Mouse (Mus musculus): ENCODE measurements at regions not wholly inside any gene's neighbourhood (a gene's known extent, or its start where the extent isn't known, plus 50 kb on each side); places are given as distances from the start of the nearest gene placed in this dataset.
"Not testable (repeated sequence)": the region's sequence is repeated elsewhere in the genome, so short reads cannot be mapped to it uniquely, and the experiment has no call there.

GRCm38 (mm10) chr15:5817901-5818576 lies 481.5 kb upstream of the Dab2 start:
- 0 out of 2 replicates have a peak, but pooled peaks cover 2% of the 10 kb centered on the region for H3K4me1 ChIP-seq

DNA sequence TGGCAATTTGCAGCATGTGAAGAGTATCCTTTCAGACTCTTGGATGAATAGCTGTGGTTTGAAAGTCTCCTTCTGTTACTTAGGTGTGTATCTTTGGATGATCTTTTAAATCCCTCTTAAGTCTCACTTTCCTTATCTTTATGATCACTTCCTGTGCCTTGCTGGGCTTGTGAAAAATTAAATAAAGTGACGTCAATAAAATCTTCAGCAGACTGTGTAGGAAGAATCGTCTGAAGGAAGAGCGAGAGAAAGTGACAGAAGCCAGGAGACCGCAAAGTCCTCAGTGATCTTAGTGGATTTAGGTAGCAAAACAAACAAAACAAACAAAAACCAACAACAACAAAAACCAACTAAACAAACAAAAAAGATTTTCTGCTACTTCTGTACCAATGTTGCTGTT lies 459.6 kb upstream of the Dab2 start:
- WGBS, result 76% methylated on average over 4 of the region's 4 CpGs
- Histone ChIP-seq H3K4me1 (no peaks in the 10 kb centered on the region), H3K36me3 (no peaks in the 10 kb centered on the region), H3K4me2 (replicated peaks) (no peak overlapping the region), H3K9me3 (no peaks in the 10 kb centered on the region), H3K27me3 (no peaks in the 10 kb centered on the region), H3K27ac (no peak overlapping the region), H3K4me3 (no peak overlapping the region), H3K9ac (no peak overlapping the region)
- no peak for ATAC-seq (ENCODE audit: insufficient number of reproducible peaks, insufficient read depth, low FRiP score, low TSS enrichment)

More at GRCm38 (mm10) chr15:5817901-5818576, 481.5 kb upstream of the Dab2 start:
- Histone ChIP-seq H3K9ac (no peak overlapping the region), H3K27me3 (no peaks in the 10 kb centered on the region), H3K4me2 (replicated peaks) (no peak overlapping the region), H3K27ac (no peak overlapping the region), H3K9me3 (no peaks in the 10 kb centered on the region), H3K4me3 (no peak overlapping the region), H3K36me3 (no peaks in the 10 kb centered on the region)
- no peak for ATAC-seq (ENCODE audit: insufficient number of reproducible peaks, insufficient read depth, low FRiP score, low TSS enrichment)
- WGBS, result 45% methylated on average over 7 of the region's 7 CpGs

GRCm38 (mm10) chr15:5841369-5842149 lies 458.0 kb upstream of the Dab2 start:
- not testable (repeated sequence) for H3K9me3 ChIP-seq; H3K27me3 ChIP-seq; H3K27ac ChIP-seq; H3K36me3 ChIP-seq; H3K9ac ChIP-seq; H3K4me3 ChIP-seq; H3K4me2 ChIP-seq (replicated peaks); ATAC-seq (ENCODE audit: insufficient number of reproducible peaks, insufficient read depth, low FRiP score, low TSS enrichment); H3K4me1 ChIP-seq
- WGBS, result 93% methylated on average over 15 of the region's 15 CpGs

DNA sequence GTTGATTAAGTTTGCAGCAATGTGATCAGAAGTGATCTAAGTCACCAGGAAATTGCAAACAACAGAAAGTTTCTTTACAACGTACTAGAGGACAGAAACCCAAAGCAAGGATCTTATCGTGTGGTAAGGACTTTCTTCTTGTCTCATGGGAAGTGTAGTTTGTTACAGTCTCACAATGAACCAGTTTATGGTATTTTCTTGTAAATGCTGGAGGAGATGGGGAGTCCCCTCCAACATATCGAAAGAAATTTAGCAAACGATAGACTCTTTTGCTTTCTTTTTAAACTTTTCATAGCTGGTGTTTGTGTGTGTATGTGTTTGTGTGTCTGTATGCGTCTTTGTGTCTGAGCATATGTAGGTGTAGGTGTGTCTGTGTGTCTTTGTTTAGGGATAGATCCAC lies 453.0 kb upstream of the Dab2 start:
- Histone ChIP-seq H3K9me3 (no peaks in the 10 kb centered on the region), H3K27me3 (no peaks in the 10 kb centered on the region), H3K27ac (no peak overlapping the region), H3K36me3 (no peaks in the 10 kb centered on the region), H3K4me2 (replicated peaks) (no peak overlapping the region), H3K4me3 (no peak overlapping the region), H3K9ac (no peak overlapping the region), H3K4me1 (no peaks in the 10 kb centered on the region)
- WGBS, result 85% methylated on average over 5 of the region's 5 CpGs
- no peak for ATAC-seq (ENCODE audit: insufficient number of reproducible peaks, insufficient read depth, low FRiP score, low TSS enrichment)

GRCm38 (mm10) chr15:5847413-5848100 lies 452.0 kb upstream of the Dab2 start:
- Histone ChIP-seq H3K4me3 (no peak overlapping the region), H3K4me2 (replicated peaks) (no peak overlapping the region), H3K9ac (no peak overlapping the region), H3K4me1 (no peaks in the 10 kb centered on the region), H3K9me3 (no peaks in the 10 kb centered on the region), H3K27me3 (no peaks in the 10 kb centered on the region), H3K27ac (no peak overlapping the region), H3K36me3 (no peaks in the 10 kb centered on the region)
- no peak for ATAC-seq (ENCODE audit: insufficient number of reproducible peaks, insufficient read depth, low FRiP score, low TSS enrichment)
- WGBS, result 90% methylated on average over 3 of the region's 3 CpGs

DNA sequence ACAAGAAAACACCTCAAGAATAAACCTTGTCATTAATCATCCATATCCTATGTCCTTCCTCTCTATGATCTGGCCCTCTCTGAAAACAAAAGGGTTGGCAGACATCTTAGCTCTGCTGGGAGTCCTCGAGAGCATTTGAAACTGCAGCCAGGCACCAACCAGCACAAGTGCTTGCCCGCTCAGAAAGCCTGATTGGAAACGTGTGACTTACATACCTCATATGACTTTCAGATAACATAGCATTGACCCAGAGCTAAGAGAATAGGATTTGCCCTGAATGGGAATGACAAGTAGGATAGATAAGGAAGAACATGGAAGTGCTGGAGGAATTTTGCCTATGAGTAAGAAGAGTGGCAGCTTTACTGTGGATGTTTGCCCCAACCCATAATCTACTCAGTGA lies 447.1 kb upstream of the Dab2 start:
- Histone ChIP-seq H3K27me3 (no peaks in the 10 kb centered on the region), H3K4me1 (no peaks in the 10 kb centered on the region), H3K4me2 (replicated peaks) (no peak overlapping the region), H3K27ac (no peak overlapping the region), H3K36me3 (no peaks in the 10 kb centered on the region), H3K4me3 (no peak overlapping the region), H3K9me3 (no peaks in the 10 kb centered on the region), H3K9ac (no peak overlapping the region)
- no peak for ATAC-seq (ENCODE audit: insufficient number of reproducible peaks, insufficient read depth, low FRiP score, low TSS enrichment)
- 71% methylated on average over 3 of the region's 3 CpGs for WGBS

DNA sequence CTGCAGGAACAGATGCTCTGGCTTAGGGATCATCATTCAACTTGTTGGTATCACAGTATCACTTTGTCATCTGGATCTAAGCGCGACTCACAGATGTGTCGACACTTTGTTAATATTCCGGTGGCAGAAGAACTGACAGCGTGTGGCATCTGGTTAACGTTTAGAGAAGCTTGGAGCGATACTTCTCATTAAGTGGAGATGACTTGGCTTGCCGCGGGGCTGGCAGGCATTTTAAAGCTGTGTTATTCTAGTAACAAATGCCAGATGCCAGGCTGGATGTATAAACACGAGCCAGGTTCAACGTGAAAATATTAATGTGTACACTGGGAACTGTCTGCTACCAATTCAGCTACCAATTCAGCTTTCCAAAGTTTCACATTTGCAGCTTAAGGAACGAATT lies 430.3 kb upstream of the Dab2 start:
- Histone ChIP-seq H3K9me3 (no peaks in the 10 kb centered on the region), H3K4me2 (replicated peaks) (peak overlapping the region; percentile 22; the same call in 1 of the 2 replicates), H3K4me3 (no peak overlapping the region), H3K27me3 (no peaks in the 10 kb centered on the region), H3K9ac (no peak overlapping the region), H3K36me3 (no peaks in the 10 kb centered on the region), H3K27ac (no peak overlapping the region), H3K4me1 (peaks cover 13% of the 10 kb centered on the region; the same call in 1 of the 2 replicates)
- WGBS, result 22% methylated on average over 12 of the region's 12 CpGs
- ATAC-seq (ENCODE audit: insufficient number of reproducible peaks, insufficient read depth, low FRiP score, low TSS enrichment), result no peak

DNA sequence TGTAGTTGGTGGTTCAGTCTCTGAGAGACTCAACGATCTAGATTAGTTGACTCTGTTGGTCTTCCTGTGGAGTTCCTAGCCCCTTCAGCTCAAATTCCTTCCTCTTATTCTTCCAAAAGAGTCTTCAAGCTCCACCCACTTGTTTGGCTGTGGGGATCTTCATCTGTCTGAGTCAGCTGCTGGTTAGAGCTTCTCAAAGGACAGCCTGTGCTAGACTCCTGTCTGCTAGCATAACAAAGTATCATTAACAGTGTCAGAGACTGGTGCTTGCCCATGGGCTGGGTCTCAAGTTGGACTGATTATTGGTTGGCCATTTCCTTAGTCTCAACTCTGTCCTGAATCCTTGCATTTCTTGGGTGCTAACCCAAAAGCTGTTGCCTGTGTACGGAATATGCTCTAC lies 429.7 kb upstream of the Dab2 start:
- WGBS, result 66% methylated on average over 2 of the region's 2 CpGs
- Histone ChIP-seq H3K9me3 (no peaks in the 10 kb centered on the region), H3K4me3 (no peak overlapping the region), H3K9ac (no peak overlapping the region), H3K27ac (no peak overlapping the region), H3K36me3 (no peaks in the 10 kb centered on the region), H3K4me1 (peaks cover 13% of the 10 kb centered on the region; the same call in 1 of the 2 replicates), H3K4me2 (replicated peaks) (no peak overlapping the region), H3K27me3 (no peaks in the 10 kb centered on the region)
- ATAC-seq (ENCODE audit: insufficient number of reproducible peaks, insufficient read depth, low FRiP score, low TSS enrichment), result no peak

DNA sequence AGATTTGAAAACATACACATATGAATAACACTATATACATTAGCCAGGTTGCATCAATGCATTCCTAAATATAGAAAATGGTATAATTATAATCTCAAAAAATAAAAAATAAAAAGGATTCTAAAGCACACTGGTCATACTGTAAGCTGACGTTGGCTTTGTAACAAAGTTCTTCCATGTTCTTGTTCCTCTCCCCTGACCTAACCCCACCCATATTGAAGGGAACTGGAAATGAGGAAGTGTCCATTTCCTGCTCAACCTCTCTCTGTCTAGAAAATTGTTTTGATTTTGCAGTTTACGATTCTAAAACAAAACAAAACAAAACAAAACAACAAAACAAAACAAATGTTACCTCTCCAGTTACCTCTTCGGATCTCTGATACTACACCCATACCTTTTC lies 427.5 kb upstream of the Dab2 start:
- ATAC-seq (ENCODE audit: insufficient number of reproducible peaks, insufficient read depth, low FRiP score, low TSS enrichment), result no peak
- H3K27ac ChIP-seq, result no peak overlapping the region
- H3K27me3 ChIP-seq, result no peaks in the 10 kb centered on the region
- no peaks in the 10 kb centered on the region for H3K9me3 ChIP-seq
- H3K4me1 ChIP-seq, result peaks cover 13% of the 10 kb centered on the region; the same call in 1 of the 2 replicates
- H3K9ac ChIP-seq, result no peak overlapping the region
- WGBS, result 87% methylated on average over 3 of the region's 3 CpGs
- no peak overlapping the region for H3K4me3 ChIP-seq
- no peak overlapping the region for H3K4me2 ChIP-seq (replicated peaks)
- H3K36me3 ChIP-seq, result no peaks in the 10 kb centered on the region

DNA sequence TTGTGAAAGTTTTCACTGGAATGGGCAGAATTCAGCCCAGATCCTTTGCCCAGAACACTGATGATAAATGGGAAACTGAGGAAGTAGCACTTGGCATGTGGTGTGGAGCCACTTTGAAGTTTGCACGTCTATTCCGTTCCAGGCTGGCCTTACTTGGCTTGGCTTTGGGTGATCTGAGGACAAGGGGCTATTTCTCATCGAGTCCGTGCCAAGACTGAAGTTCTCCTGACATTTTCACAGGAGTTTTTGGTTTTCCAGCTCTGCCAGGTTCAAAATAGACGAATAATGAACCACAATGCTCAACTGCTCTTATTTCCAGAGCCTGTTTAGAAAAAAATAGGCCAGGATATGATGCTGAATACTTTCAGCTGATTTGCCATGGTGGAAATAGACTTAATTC lies 421.8 kb upstream of the Dab2 start:
- Histone ChIP-seq H3K4me3 (no peak overlapping the region), H3K27me3 (no peaks in the 10 kb centered on the region), H3K9me3 (no peaks in the 10 kb centered on the region), H3K9ac (no peak overlapping the region), H3K36me3 (no peaks in the 10 kb centered on the region), H3K4me2 (replicated peaks) (no peak overlapping the region), H3K27ac (no peak overlapping the region), H3K4me1 (no peaks in the 10 kb centered on the region)
- ATAC-seq (ENCODE audit: insufficient number of reproducible peaks, insufficient read depth, low FRiP score, low TSS enrichment), result no peak
- WGBS, result 91% methylated on average over 5 of the region's 5 CpGs

DNA sequence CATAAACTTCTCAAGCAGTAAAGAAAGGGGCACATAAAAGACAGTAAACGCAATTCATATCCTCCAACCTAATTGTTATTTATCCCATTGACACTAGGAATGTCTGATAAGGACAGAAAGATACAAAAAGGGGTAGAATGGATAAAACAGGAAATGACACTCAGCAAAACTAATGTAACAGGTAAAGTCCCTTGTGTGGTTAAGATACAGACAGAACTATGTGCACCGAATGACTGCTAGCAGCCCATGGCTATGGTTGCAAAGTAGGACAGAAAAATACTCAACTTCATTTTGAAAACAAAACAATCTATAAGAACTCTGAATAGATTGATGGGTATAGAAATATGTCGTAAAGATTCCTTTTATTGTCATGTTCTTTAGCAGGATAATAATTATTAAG lies 408.4 kb upstream of the Dab2 start:
- no peak overlapping the region for H3K27ac ChIP-seq
- no peaks in the 10 kb centered on the region for H3K27me3 ChIP-seq
- H3K4me3 ChIP-seq, result no peak overlapping the region
- no peak overlapping the region for H3K4me2 ChIP-seq (replicated peaks)
- no peaks in the 10 kb centered on the region for H3K9me3 ChIP-seq
- H3K9ac ChIP-seq, result no peak overlapping the region
- WGBS, result 85% methylated on average over 3 of the region's 3 CpGs
- no peaks in the 10 kb centered on the region for H3K36me3 ChIP-seq
- ATAC-seq (ENCODE audit: insufficient number of reproducible peaks, insufficient read depth, low FRiP score, low TSS enrichment), result no peak
- no peaks in the 10 kb centered on the region for H3K4me1 ChIP-seq

GRCm38 (mm10) chr15:5892034-5892433 lies 407.6 kb upstream of the Dab2 start:
- WGBS, result 89% methylated on average over 3 of the region's 3 CpGs
- H3K4me1 ChIP-seq, result no peaks in the 10 kb centered on the region
- no peak for ATAC-seq (ENCODE audit: insufficient number of reproducible peaks, insufficient read depth, low FRiP score, low TSS enrichment)

More at GRCm38 (mm10) chr15:5892034-5892433, 407.6 kb upstream of the Dab2 start:
- H3K27me3 ChIP-seq, result no peaks in the 10 kb centered on the region
- no peak overlapping the region for H3K4me2 ChIP-seq (replicated peaks)
- no peaks in the 10 kb centered on the region for H3K9me3 ChIP-seq
- H3K27ac ChIP-seq, result no peak overlapping the region
- no peak overlapping the region for H3K4me3 ChIP-seq
- H3K9ac ChIP-seq, result no peak overlapping the region
- no peaks in the 10 kb centered on the region for H3K36me3 ChIP-seq
